Mouse (Mus musculus) forebrain, embryonic 11.5 days (tissue): ENCODE data around the gene 4931414P19Rik. TPM values are rescaled to one million over a fixed set of nuclear protein-coding genes. Genes with fewer than 3 reads are reported as not detected.

Source experiments
- ATAC-seq: fragments of 200-750 bp; cut with Nextera tagmentation; replicated peaks from 2 replicates; pipeline ENCODE4 v1.8.0; 2017; ENCODE audit warnings: moderate TSS enrichment; ENCODE audit not compliant: low FRiP score
- DNase-seq: peaks from one replicate; pipeline ENCODE4 v3.0.0-alpha.2; 2017; ENCODE audit warnings: low spot score
- H3K27ac ChIP-seq: fragments of 300-500 bp; sonication (generic); 2 replicates; pipeline ENCODE4 v1.5.1; 2014; ENCODE audit warnings: low read depth, low read length
- H3K27me3 ChIP-seq: fragments of 300-500 bp; sonication (generic); 2 replicates; pipeline ENCODE4 v1.6.1; 2014; ENCODE audit warnings: mild to moderate bottlenecking, low read length, mixed read lengths; ENCODE audit not compliant: control insufficient read depth, insufficient read depth
- H3K36me3 ChIP-seq: fragments of 300-500 bp; sonication (generic); 2 replicates; pipeline ENCODE4 v1.6.1; 2014; ENCODE audit warnings: mild to moderate bottlenecking, low read length, moderate library complexity, mixed read lengths; ENCODE audit not compliant: control insufficient read depth, insufficient read depth
- H3K4me1 ChIP-seq: fragments of 300-500 bp; sonication (generic); replicated peaks from 2 replicates; pipeline ENCODE4 v1.6.1; 2014; ENCODE audit warnings: low read length, mixed read lengths; ENCODE audit not compliant: control insufficient read depth, insufficient read depth
- H3K4me2 ChIP-seq: fragments of 300-500 bp; sonication (generic); 2 replicates; pipeline ENCODE4 v1.6.1; 2014; ENCODE audit warnings: low read depth, mild to moderate bottlenecking, low read length, moderate library complexity, mixed read lengths; ENCODE audit not compliant: severe bottlenecking
- H3K4me3 ChIP-seq: fragments of 300-500 bp; sonication (generic); 2 replicates; pipeline ENCODE4 v1.5.1; 2014; ENCODE audit warnings: low read depth, low read length
- H3K9ac ChIP-seq: fragments of 300-500 bp; sonication (generic); 2 replicates; pipeline ENCODE4 v1.6.1; 2014; ENCODE audit warnings: low read length
- H3K9me3 ChIP-seq: fragments of 300-500 bp; sonication (generic); 2 replicates; pipeline ENCODE4 v1.6.1; 2016; ENCODE audit warnings: low read length, mixed read lengths; ENCODE audit not compliant: control insufficient read depth
- WGBS: fragments of 180-500 bp; shearing (Covaris S2); extraction: QIAGEN DNeasy Blood & Tissue Kit; methylation state at CpG from one replicate; pipeline ENCODE4 v1.1.7; 2014; 5-methylcytosine and 5-hydroxymethylcytosine counted together
- polyA plus RNA-seq: library from polyadenylated mRNA; unstranded; fragments of >200 nt; fragmentation: Nextera tagmentation; extraction: Ambion mirVana; gene quantifications from 2 replicates; pipeline ENCODE4 v1.2.1, GENCODE M21; 2014

Gene 4931414P19Rik
- polyA plus RNA-seq, 1 experiment from 2014 or later, result 9.6 TPM

DNA sequence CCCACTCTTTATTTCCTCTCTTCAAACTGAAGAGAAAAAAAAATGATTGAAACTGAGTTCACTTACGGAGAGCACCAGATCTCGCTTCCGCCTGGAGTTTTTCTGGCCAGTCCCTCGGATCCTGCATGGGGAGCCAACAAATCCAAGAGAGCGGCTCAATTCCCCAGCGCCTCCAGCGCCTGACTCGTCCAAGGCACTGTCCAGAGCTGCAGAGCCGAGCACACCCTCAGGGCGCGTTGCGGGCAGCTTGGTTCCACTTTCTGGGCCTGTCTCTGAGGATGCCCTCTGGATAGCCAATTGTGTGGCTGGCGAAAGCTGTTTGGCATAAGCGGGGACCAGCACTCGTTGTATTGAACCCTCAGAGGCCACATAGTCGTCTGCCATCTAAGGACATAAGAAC lies 14.7 kb downstream of the 4931414P19Rik start:
- Histone ChIP-seq H3K9ac (no peak overlapping the region), H3K36me3 (no peaks in the 10 kb centered on the region), H3K4me2 (no peak overlapping the region), H3K4me3 (no peak overlapping the region), H3K9me3 (no peaks in the 10 kb centered on the region; the same call in 1 of the 2 replicates), H3K27ac (no peak overlapping the region), H3K4me1 (no peaks in the 10 kb centered on the region), H3K27me3 (no peaks in the 10 kb centered on the region)
- ATAC-seq (no peak), DNase-seq (peak; percentile 28)
- WGBS, result 89% methylated on average over 16 of the region's 16 CpGs

DNA sequence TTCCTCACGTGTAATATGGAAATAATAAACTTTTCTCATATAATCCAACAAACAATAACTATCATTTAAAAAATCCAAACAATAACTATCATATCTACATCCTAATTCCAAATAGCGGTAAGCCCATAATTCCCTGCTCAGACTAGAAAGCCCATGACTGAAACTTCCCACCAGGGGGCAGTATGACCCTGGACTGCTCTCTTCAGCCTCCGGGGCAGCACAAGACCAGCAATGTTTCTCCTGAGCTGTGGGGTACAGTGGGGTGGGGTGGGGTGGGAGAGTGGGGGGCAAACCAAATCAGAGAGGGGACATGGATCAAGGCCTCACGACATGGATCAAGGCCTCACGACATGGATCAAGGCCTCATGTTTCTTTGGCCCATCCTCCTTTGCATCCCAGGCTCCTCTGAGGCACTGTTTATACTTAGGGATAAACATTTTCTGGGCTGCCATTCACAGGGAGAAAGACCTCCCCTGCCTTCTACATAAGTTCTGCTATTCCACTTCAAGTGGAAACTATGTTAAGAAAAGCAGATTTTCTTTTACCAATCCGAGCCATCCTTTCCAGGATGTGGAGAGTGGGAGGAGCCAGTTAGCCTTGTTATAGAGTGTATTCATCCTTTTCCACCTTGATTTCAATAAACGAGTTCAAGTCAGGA lies 22.0 kb downstream of the 4931414P19Rik start:
- Histone ChIP-seq H3K27ac (no peak overlapping the region), H3K4me1 (no peaks in the 10 kb centered on the region), H3K9ac (no peak overlapping the region), H3K36me3 (no peaks in the 10 kb centered on the region), H3K4me2 (no peak overlapping the region), H3K27me3 (no peaks in the 10 kb centered on the region), H3K4me3 (no peak overlapping the region), H3K9me3 (no peaks in the 10 kb centered on the region)
- 43% methylated on average over 7 of the region's 7 CpGs for WGBS
- ATAC-seq (no peak), DNase-seq (peak; percentile 82)

DNA sequence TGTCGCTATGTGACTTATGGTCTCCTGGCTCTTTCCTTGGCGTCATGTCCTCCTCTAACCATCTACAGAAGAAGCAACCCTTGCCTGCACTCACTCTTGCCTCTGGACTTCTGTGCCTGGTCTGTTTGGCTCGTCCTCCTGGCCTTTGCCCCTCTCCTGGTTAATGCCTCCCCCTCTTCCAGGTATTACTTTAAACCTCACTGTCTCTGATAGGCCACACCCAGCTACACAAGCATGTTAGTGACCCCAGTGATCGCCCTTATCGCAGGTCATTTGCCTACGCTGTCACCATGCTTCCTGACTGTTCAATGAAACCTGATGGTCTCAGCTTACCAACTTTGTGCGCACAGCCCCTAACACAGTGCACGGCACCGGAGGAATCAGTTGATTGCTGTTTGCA lies 23.3 kb downstream of the 4931414P19Rik start:
- Histone ChIP-seq H3K4me3 (no peak overlapping the region), H3K36me3 (no peaks in the 10 kb centered on the region), H3K27me3 (no peaks in the 10 kb centered on the region), H3K27ac (no peak overlapping the region), H3K4me2 (no peak overlapping the region), H3K9me3 (no peaks in the 10 kb centered on the region), H3K9ac (no peak overlapping the region), H3K4me1 (no peaks in the 10 kb centered on the region; the same call in 1 of the 2 replicates)
- DNase-seq (peak; percentile 42), ATAC-seq (no peak)
- WGBS, result 91% methylated on average over 9 of the region's 9 CpGs

DNA sequence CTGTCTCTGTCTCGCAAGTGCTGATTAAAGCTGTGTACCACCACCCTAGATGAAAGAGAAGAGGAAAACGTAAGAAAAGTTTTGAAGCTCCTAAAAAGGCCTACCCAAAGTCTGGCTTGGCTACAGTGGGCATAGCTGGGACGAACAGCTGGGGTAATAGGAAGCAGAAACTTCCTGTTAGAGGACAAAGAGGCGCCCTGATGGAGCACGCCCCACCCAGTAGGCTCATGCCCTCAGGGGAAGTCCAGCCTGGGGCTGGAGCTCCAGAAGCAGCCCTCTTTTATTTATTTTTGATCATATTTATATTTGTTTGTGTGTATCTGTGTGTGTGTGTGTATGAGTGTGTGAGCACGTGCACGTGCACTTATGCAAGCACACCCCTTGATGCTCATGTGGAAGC lies 26.2 kb downstream of the 4931414P19Rik start:
- Histone ChIP-seq H3K27ac (no peak overlapping the region), H3K4me2 (no peak overlapping the region), H3K36me3 (no peaks in the 10 kb centered on the region), H3K9ac (no peak overlapping the region), H3K4me3 (no peak overlapping the region), H3K27me3 (no peaks in the 10 kb centered on the region), H3K9me3 (no peaks in the 10 kb centered on the region), H3K4me1 (peaks cover 5% of the 10 kb centered on the region)
- 89% methylated on average over 7 of the region's 7 CpGs for WGBS
- DNase-seq, result no peak
- ATAC-seq, result no peak

DNA sequence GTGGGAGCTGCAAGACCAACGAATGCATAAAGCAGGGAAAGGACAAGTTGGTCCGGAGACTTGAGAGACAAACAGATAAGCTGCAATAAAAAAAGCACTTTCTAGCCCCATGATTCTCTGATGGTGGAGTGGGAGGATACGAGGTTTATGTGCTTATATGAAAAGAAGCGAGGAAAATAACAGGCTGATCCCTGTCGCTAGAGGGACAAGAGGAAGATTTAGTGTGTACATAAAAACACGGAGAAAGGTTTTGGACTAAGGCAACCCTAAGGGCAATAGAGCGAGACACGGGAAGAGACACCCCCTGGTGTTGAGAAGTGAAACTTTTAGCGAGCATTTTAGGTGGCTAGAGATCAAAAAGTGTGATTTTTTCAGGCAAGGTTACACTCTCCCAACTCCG lies 27.7 kb downstream of the 4931414P19Rik start:
- peak overlapping the region; percentile 95 for H3K9ac ChIP-seq
- peak overlapping the region; percentile 85 for H3K4me2 ChIP-seq
- DNase-seq (peak; percentile 53), ATAC-seq (no peak)
- 2% methylated on average over 10 of the region's 10 CpGs for WGBS
- H3K4me1 ChIP-seq, result peaks cover 19% of the 10 kb centered on the region
- H3K9me3 ChIP-seq, result no peaks in the 10 kb centered on the region
- no peaks in the 10 kb centered on the region for H3K36me3 ChIP-seq
- H3K4me3 ChIP-seq, result peak overlapping the region; percentile 91
- no peaks in the 10 kb centered on the region for H3K27me3 ChIP-seq
- peak overlapping the region; percentile 83 for H3K27ac ChIP-seq

DNA sequence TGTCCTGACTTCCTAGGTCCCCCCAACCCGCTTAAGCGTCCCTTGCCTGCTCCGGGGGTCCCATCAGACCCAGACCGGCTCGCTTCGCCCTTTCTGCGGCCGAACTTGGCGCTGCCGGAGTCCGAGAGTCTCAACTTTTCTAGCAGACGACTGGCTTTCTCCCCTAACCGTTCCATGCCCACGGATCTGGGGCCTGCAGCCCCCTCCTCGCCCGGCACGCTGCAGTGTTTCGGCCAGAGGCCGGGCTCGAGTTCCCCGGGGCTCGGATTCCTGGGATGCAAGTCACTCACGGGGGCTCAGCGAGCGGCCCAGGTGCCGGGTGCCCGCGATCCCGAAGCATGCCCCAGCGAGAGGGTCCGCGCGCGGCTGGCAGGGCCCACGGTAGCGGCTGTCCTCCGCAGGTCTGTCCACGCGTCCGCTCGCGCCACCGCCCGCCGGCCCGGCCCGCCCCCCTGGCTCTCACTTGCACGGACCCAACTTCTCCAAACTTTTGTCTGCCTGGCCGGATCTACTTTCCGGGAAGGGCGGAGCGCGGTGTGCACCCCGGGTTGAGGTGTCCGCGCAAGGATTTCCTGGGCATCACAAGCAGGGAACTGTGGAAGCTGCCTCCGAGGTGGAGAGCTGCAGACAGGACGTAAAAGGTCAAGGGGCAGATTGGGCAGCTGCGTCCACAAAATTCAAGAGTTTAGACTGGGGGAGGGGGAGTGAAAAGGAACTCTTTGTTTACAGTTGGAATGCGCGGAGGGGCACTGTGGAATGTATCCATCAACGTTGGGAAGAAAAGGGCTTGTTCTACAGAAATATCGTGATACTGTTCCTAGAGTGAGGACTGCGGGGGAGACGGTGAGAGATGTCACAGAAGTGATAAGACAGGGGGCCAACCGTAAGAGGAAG lies 28.5 kb downstream of the 4931414P19Rik start, which contains the start of gene Ajuba:
Gene Ajuba, minus strand, starts transcription at position 470 of the 894 bp plus-strand sequence.
- DNase-seq (peak; percentile 95), ATAC-seq (peak; percentile 74)
- no peaks in the 10 kb centered on the region for H3K36me3 ChIP-seq
- no peaks in the 10 kb centered on the region for H3K27me3 ChIP-seq
- peak within 1 kb of the TSS; percentile 95 for H3K9ac ChIP-seq
- no peaks in the 10 kb centered on the region for H3K9me3 ChIP-seq
- peak within 1 kb of the TSS; percentile 91 for H3K4me3 ChIP-seq
- H3K4me2 ChIP-seq, result peak within 1 kb of the TSS; percentile 85
- under 1% methylated on average over 66 of the region's 66 CpGs for WGBS
- H3K27ac ChIP-seq, result peak within 1 kb of the TSS; percentile 83
- peaks cover 25% of the 10 kb centered on the region for H3K4me1 ChIP-seq

DNA sequence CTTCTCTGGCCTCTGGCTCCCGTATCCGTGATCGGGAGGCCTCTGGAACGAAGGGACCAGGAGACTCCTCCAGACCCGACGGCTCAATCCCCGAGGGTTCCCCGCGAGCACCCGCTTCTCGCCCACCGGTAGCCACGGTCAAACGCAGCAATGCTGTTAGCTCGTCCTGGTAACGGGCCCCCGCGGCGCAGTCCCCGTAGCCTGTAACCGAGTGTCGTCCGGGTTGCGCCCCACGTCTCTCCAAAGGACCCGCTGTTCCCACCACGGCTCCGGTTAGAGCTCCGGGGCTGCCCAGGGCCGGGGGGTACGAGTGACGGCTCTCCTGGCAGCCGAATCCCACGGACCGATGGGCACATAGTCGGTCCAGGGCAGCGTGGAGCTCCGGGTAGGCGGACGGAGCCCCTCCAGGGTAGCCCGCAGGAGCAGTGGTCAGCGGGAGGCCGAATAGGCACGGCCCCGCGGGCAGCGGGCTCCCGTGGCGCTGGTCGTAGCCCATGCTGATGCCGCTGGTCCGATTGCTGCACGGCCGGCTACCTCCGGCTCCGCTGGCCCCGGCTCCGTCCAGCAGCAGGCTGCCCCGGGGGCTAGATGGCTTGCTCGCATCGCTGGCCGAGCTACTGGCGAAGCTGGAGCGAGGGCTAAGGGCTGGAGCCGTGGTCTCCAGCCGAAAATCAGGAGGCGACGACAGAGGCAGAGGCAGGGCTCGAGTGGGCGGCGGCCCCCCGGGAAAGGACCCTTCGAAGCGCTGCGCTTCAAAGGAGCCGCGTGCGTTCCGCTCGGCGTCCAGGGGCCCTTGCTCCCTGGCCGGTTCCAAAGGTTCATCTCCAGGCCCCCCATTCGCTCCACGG lies 29.3 kb downstream of the 4931414P19Rik start:
- Histone ChIP-seq H3K4me2 (peak overlapping the region; percentile 85), H3K9ac (peak overlapping the region; percentile 95), H3K9me3 (no peaks in the 10 kb centered on the region), H3K27ac (peak overlapping the region; percentile 83), H3K4me1 (peaks cover 29% of the 10 kb centered on the region), H3K27me3 (no peaks in the 10 kb centered on the region), H3K4me3 (peak overlapping the region; percentile 91), H3K36me3 (no peaks in the 10 kb centered on the region)
- under 1% methylated on average over 77 of the region's 84 CpGs for WGBS
- DNase-seq (peak; percentile 77), ATAC-seq (no peak)

DNA sequence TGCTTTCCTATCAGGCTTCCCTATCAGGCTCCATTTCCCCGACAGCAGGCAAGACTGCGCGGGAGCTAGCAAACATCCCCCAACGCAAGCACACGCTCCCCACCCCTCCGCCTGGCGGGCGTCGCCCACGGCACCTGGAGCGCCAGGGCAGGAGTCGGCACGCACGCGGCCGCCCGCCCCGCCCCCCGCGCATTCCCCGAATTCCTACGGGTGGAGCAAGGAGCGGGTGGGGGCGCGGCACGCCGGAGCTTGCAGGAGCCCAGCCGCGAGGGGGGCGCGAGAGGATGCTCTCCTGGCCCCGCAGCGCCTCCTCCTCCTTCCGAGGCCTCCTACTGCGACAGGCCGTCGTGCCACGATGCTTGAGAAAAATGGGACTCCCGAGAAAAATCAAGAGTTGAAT lies 30.2 kb downstream of the 4931414P19Rik start:
- Histone ChIP-seq H3K36me3 (no peaks in the 10 kb centered on the region; the same call in 1 of the 2 replicates), H3K4me2 (peak overlapping the region; percentile 85), H3K4me3 (peak overlapping the region; percentile 91), H3K27ac (peak overlapping the region; percentile 34; the same call in 1 of the 2 replicates), H3K4me1 (peaks cover 29% of the 10 kb centered on the region), H3K9ac (peak overlapping the region; percentile 95), H3K27me3 (no peaks in the 10 kb centered on the region), H3K9me3 (no peaks in the 10 kb centered on the region)
- ATAC-seq (0 out of 2 replicates have a peak, but pooled peaks have one; percentile 4), DNase-seq (peak; percentile 92)
- WGBS, result 1% methylated on average over 36 of the region's 39 CpGs
